Mouse (Mus musculus) liver, embryonic 14.5 days (tissue): ENCODE results near the gene Mrpl43.

Experiments used
- CTCF ChIP-seq: IDR thresholded peaks from 2 replicates; pipeline ENCODE4 v1.5.1; 2016; ENCODE audit warnings: antibody characterized with exemption, low read depth, control low read depth
- EP300 ChIP-seq: IDR thresholded peaks from 2 replicates; pipeline ENCODE4 v1.6.1; 2016; ENCODE audit warnings: antibody characterized with exemption, low read depth

DNA sequence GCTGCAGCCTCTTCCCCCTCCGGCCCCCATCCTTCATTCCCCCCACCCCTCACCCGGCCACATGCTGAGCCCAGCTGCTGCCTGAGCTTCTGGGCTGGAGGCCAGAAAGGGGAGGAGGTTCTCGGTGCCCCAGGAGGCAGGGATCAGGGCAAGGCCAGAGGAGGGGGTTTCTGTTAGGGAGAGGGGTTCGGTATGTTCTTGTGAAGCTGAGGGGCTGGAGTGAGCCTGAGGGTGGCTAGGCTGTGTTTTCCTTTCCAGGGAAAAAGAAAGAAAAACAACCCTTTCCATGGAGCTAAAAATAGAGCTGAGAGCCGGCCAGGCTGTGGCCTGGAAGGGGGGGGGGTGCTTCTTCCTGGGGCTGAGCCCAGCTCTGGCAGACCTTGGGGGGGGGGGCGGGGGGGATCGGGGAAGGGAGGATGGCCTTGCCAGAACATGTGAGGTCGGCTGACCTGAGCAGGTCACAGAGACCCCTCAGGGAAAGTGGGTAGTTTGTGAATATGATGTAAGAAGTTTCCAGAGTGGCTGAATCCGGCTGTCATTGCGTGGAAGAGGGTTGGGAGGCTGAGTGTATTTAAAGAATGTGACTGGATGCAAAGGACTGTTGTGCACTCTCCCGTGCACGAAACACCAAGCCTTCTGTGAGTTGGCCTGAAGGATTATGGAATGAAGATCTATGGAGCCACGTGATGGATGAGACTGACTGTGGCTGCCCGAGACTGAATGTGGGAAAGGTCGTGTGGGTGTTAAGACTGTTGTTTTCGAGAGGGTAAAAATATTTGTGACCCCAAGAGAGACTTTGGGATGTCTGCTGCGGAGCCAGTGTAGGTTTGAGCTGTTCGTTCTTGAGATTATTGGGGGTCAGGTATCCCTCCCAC is 10.3 kb upstream of the Mrpl43 start:
- TF ChIP-seq CTCF = no peak
- no peak for TF ChIP-seq EP300
